Mouse (Mus musculus) megakaryocyte, embryonic 14.5 days (primary cell): ENCODE data around the gene Gucd1. TPM values are rescaled to one million over a fixed set of nuclear protein-coding genes. Genes with fewer than 3 reads are reported as not detected.
"Not testable (repeated sequence)": the region's sequence is repeated elsewhere in the genome, so short reads cannot be mapped to it uniquely, and the experiment has no call there.

ENCODE experiments used
- H3K27me3 ChIP-seq: replicated peaks from 2 replicates; pipeline ENCODE3; 2012; ENCODE audit warnings: inconsistent platforms
- H3K36me3 ChIP-seq: replicated peaks from 2 replicates; pipeline ENCODE3; 2012; ENCODE audit warnings: low read length, inconsistent platforms, mixed read lengths
- H3K4me1 ChIP-seq: 2 replicates; pipeline ENCODE4 v1.6.1; 2012; ENCODE audit warnings: inconsistent platforms
- H3K4me3 ChIP-seq: replicated peaks from 2 replicates; pipeline ENCODE3; 2012; ENCODE audit warnings: moderate library complexity, mild to moderate bottlenecking, inconsistent platforms
- H3K9me3 ChIP-seq: 2 replicates; pipeline ENCODE4 v1.6.1; 2012; ENCODE audit warnings: inconsistent platforms
- FLI1 ChIP-seq: IDR thresholded peaks from 2 replicates; pipeline ENCODE4 v1.6.1; 2012; ENCODE audit warnings: low read length, inconsistent platforms, mixed read lengths
- GATA1 ChIP-seq: IDR thresholded peaks from 3 replicates; pipeline ENCODE4 v1.6.1; 2012; ENCODE audit warnings: mixed read lengths, low read length, inconsistent platforms, borderline replicate concordance
- polyA plus RNA-seq: library from polyadenylated mRNA; stranded (reverse); fragments of >175 nt; gene quantifications from 2 replicates; pipeline ENCODE4 v1.2.3, GENCODE M21; 2012; ENCODE audit warnings: low replicate concordance; ENCODE audit not compliant: insufficient read depth

Gene Gucd1
- 17.3 and 19.1 TPM in 2 replicates for polyA plus RNA-seq

DNA sequence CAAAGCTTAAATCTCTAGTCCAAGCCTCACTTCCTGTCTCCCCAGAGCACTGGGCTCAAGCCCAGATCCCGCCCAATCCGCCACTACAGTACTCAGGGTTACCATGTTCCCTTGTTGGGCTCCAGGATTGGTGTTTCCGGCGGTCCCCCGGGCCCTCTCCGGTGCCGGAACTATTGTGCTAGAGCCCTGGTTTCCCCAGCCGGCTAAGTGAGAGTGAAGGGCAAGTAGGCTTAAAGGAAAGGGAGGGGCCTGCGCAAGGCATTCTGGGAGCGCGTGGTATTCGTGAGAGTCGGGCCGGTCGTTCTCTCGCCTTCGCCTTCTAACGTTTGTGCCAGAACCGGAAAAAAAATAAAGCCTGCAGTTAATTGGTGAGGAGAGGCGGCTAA, at the start of gene Gucd1:
TSS of gene Gucd1 (minus strand) at position 215 of the 386 bp plus-strand sequence.
- Histone ChIP-seq H3K4me3 (peak within 1 kb of the TSS; percentile 93), H3K9me3 (no peaks in the 10 kb centered on the region), H3K4me1 (peaks cover 77% of the 10 kb centered on the region), H3K27me3 (no peaks in the 10 kb centered on the region), H3K36me3 (peaks cover 65% of the 10 kb centered on the region)
- TF ChIP-seq FLI1 (no peak), GATA1 (no peak)

DNA sequence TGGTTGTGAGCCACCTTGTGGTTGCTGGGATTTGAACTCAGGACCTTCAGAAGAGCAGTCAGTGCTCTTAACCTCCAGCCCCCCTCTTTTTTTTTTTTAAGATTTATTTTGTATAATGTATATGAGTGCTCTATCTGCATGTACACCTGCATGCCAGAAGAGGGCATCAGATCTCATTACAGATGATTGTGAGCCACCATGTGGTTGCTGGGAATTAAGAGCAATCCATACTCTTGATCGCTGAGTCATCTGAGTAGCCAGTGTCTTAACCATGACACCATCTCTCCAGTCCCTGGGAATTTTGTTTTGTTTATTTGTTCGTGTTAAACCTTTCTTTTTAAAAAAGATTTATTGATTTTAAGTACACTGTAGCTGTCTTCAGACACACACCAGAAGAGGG, 49.0 kb upstream of the Gucd1 start:
- H3K36me3 ChIP-seq, H3K4me3 ChIP-seq, H3K9me3 ChIP-seq: not testable (repeated sequence)
- Histone ChIP-seq H3K27me3 (peaks cover 62% of the 10 kb centered on the region), H3K4me1 (peaks cover 79% of the 10 kb centered on the region)

GRCm38 (mm10) chr10:75566321-75566720, 48.5 kb upstream of the Gucd1 start:
- H3K36me3 ChIP-seq: no peaks in the 10 kb centered on the region
- H3K4me1 ChIP-seq: peaks cover 79% of the 10 kb centered on the region
- peaks cover 62% of the 10 kb centered on the region for H3K27me3 ChIP-seq
- no peak overlapping the region for H3K4me3 ChIP-seq
- TF ChIP-seq GATA1: no peak
- TF ChIP-seq FLI1: no peak
- peaks cover 9% of the 10 kb centered on the region for H3K9me3 ChIP-seq

DNA sequence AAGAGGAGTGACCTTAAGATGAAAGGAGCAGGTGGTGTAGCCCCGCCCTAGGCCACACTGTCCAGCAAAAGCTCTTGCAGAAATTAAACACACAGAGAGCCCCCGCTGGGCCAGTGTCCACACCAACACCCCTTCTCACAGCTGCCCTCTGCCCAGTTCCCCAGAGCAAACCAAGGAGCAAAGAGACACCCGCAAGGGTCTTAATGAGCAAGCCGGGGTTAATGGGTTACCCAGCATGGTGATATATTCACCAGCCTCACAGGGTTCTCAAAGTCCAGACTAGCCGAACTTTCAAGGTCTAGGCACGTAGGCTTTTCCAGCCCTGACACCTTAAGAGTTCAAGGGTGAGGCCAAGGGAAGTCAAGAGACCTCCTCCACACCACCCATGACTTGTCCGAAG, 48.1 kb upstream of the Gucd1 start:
- Histone ChIP-seq H3K36me3 (no peaks in the 10 kb centered on the region), H3K27me3 (peaks cover 62% of the 10 kb centered on the region), H3K9me3 (peaks cover 14% of the 10 kb centered on the region), H3K4me3 (peak overlapping the region; percentile 76), H3K4me1 (peaks cover 83% of the 10 kb centered on the region)
- no peak for TF ChIP-seq GATA1
- no peak for TF ChIP-seq FLI1

DNA sequence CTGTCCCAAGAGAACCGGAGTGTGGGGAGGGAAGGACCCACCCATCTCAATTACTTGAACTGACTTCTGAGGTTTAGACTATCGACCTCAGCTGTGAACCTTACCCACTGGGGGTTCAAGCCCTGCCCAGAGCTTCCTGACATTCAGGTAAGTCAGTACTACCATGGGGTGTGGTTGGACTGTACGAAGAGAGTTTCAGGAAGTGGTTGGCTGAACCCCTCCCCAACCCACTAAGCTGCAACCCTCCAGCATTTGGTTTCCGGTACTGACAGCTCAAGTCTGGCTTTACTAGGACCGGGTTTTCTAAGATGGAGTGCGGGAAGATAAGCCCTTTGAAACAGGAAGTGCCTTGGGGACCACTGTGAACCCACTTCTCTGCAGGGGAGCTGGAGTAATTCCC, 47.7 kb upstream of the Gucd1 start:
- H3K9me3 ChIP-seq: peaks cover 14% of the 10 kb centered on the region

GRCm38 (mm10) chr10:75564687-75565265, 47.0 kb upstream of the Gucd1 start:
- Histone ChIP-seq H3K9me3 (peaks cover 14% of the 10 kb centered on the region), H3K4me3 (no peak overlapping the region), H3K36me3 (no peaks in the 10 kb centered on the region), H3K4me1 (peaks cover 83% of the 10 kb centered on the region), H3K27me3 (peaks cover 63% of the 10 kb centered on the region)
- TF ChIP-seq GATA1 (no peak), FLI1 (no peak)

More for the DNA sequence above, 47.7 kb upstream of the Gucd1 start:
- Histone ChIP-seq H3K27me3 (peaks cover 62% of the 10 kb centered on the region), H3K36me3 (no peaks in the 10 kb centered on the region), H3K4me1 (peaks cover 83% of the 10 kb centered on the region), H3K4me3 (peak overlapping the region; percentile 76)
- TF ChIP-seq FLI1 (no peak), GATA1 (no peak; the same call in 2 of the 3 replicates)

- TF ChIP-seq FLI1: no peak
- TF ChIP-seq GATA1: no peak
- H3K4me1 ChIP-seq: peaks cover 78% of the 10 kb centered on the region
- no peak overlapping the region for H3K4me3 ChIP-seq
- H3K9me3 ChIP-seq: peaks cover 14% of the 10 kb centered on the region
- peaks cover 78% of the 10 kb centered on the region for H3K27me3 ChIP-seq
- H3K36me3 ChIP-seq: no peaks in the 10 kb centered on the region
These were observed 44.8 kb upstream of the Gucd1 start for GRCm38 (mm10) chr10:75562596-75562995.

DNA sequence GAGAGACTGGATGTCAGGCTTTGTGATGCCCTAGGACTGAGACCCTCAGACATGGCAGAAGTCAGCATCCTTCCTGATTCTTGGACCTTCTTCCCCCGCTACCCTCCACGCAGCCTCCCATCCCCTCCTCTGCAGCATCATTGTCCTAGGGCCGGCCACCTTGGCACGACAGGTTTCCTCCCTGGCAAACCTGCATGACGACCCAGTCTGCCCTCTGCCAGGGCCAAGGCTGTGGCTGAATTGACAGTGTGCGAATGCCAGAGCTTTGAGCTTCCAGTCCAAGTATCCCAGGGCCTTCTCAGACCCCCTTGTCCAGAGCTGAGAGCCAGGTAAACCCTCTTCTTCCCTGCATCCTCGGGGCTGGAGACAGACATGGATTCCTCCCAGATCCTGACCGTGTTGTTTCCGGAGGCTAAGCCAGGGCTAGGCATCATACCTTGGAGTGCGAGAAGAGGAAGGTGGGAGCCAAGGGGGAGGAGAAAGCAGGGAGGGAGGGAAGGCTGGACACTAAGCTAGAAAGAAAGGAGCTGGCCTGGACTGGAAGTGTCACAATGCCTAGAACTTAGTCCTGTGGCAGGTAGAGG, 43.4 kb upstream of the Gucd1 start, which contains the start of gene Ggt1:
TSS of gene Ggt1 (plus strand) at position 534 of the 584 bp plus-strand sequence.
- H3K4me3 ChIP-seq: peak within 1 kb of the TSS; percentile 87
- peaks cover 92% of the 10 kb centered on the region for H3K27me3 ChIP-seq
- peaks cover 66% of the 10 kb centered on the region for H3K4me1 ChIP-seq
- peaks cover 14% of the 10 kb centered on the region for H3K9me3 ChIP-seq
- TF ChIP-seq FLI1 (no peak), GATA1 (no peak)
- H3K36me3 ChIP-seq: no peaks in the 10 kb centered on the region

DNA sequence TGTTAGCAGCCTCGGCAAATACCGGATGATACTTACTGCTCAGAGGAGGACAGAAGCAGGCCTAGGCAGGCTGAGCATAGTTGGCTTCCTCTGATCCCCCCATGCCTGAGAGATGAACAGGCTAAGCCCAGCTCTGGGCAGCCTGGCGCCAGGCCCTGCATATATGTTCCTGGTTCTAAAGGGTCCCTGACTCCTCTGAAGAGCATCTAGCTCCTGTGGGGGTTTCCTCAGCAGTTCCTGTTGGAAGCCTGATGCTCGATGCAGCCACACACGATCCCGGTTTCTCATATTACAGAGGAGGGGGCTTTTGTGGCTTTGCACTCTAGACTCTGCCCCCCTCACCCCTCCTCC, 42.8 kb upstream of the Gucd1 start:
- H3K36me3 ChIP-seq: no peaks in the 10 kb centered on the region
- no peak for TF ChIP-seq FLI1
- no peak for TF ChIP-seq GATA1
- peaks cover 14% of the 10 kb centered on the region for H3K9me3 ChIP-seq
- peaks cover 98% of the 10 kb centered on the region for H3K27me3 ChIP-seq
- H3K4me3 ChIP-seq: peak overlapping the region; percentile 87
- peaks cover 65% of the 10 kb centered on the region for H3K4me1 ChIP-seq

- TF ChIP-seq FLI1 (no peak), GATA1 (no peak)
- Histone ChIP-seq H3K9me3 (peaks cover 14% of the 10 kb centered on the region), H3K36me3 (no peaks in the 10 kb centered on the region), H3K27me3 (peaks cover 98% of the 10 kb centered on the region), H3K4me3 (peak within 1 kb of the TSS; percentile 87), H3K4me1 (peaks cover 65% of the 10 kb centered on the region)
These were observed 42.1 kb upstream of the Gucd1 start, which contains the start of gene Lrrc75b for GRCm38 (mm10) chr10:75559676-75560548. Gene Lrrc75b (minus strand): TSS chr10:75560330.
